Mouse (Mus musculus) liver, postnatal 0 days (tissue): Measurements from ENCODE around the gene Szrd1.

Source experiments
- CTCF ChIP-seq: sonication (generic); IDR thresholded peaks from 2 replicates; pipeline ENCODE4 v1.5.1; 2016; ENCODE audit warnings: antibody characterized with exemption, low read depth
- EP300 ChIP-seq: IDR thresholded peaks from 2 replicates; pipeline ENCODE4 v1.6.1; 2016; ENCODE audit warnings: antibody characterized with exemption, low read depth, mild to moderate bottlenecking

GRCm38 (mm10) chr4:141078510-141079137 is 61.0 kb downstream of the Szrd1 start:
- TF ChIP-seq CTCF (no peak), EP300 (no peak)
